Mouse (Mus musculus) liver, adult 2 months (tissue): Measurements from ENCODE around the gene Rab5c. TPM values are rescaled to one million over a fixed set of nuclear protein-coding genes. Genes with fewer than 3 reads are reported as not detected.

ENCODE experiments used
- DNase-seq: peaks from one replicate; pipeline ENCODE4 v3.0.0-alpha.2; 2011; ENCODE audit warnings: low read depth, low spot score; ENCODE audit errors: extremely low read depth
- H3K27ac ChIP-seq: fragments of 200-500 bp; replicated peaks from 2 replicates; pipeline ENCODE4 v1.5.1; 2012; ENCODE audit warnings: low read depth, mild to moderate bottlenecking, control low read depth, inconsistent platforms, low read length; ENCODE audit not compliant: insufficient read depth
- H3K27me3 ChIP-seq: fragments of 200-500 bp; 2 replicates; pipeline ENCODE4 v1.6.1; 2012; ENCODE audit warnings: mild to moderate bottlenecking, moderate library complexity, low read length, inconsistent platforms; ENCODE audit not compliant: control insufficient read depth, insufficient read depth
- H3K36me3 ChIP-seq: fragments of 200-500 bp; 2 replicates; pipeline ENCODE4 v1.6.1; 2012; ENCODE audit warnings: low read length, inconsistent platforms; ENCODE audit not compliant: control insufficient read depth, insufficient read depth
- H3K4me1 ChIP-seq: fragments of 200-500 bp; 2 replicates; pipeline ENCODE4 v1.6.1; 2011; ENCODE audit warnings: low read length; ENCODE audit not compliant: control insufficient read depth, insufficient read depth
- H3K4me3 ChIP-seq: fragments of 200-500 bp; 2 replicates; pipeline ENCODE4 v1.5.1; 2011; ENCODE audit warnings: low read depth, mild to moderate bottlenecking, control low read depth, low read length, moderate library complexity; ENCODE audit not compliant: insufficient read depth
- H3K79me2 ChIP-seq: fragments of 200-500 bp; 2 replicates; pipeline ENCODE4 v1.6.1; 2012; ENCODE audit warnings: inconsistent platforms, mild to moderate bottlenecking, low read length, moderate library complexity; ENCODE audit not compliant: control insufficient read depth, insufficient read depth
- H3K9ac ChIP-seq: fragments of 200-500 bp; 2 replicates; pipeline ENCODE4 v1.6.1; 2012; ENCODE audit warnings: low read depth, mild to moderate bottlenecking, control low read depth, inconsistent platforms, low read length
- CTCF ChIP-seq: fragments of 200-500 bp; IDR thresholded peaks from 2 replicates; pipeline ENCODE4 v1.5.1; 2011; ENCODE audit warnings: low read depth, low read length, control low read depth
- POLR2A ChIP-seq: fragments of 200-500 bp; IDR thresholded peaks from 2 replicates; pipeline ENCODE4 v1.6.1; 2011; ENCODE audit warnings: low read length, control low read depth; ENCODE audit not compliant: insufficient read depth; ENCODE audit errors: extremely low read depth
- WGBS: fragments of 180-500 bp; shearing (Covaris S2); methylation state at CpG from one replicate; pipeline ENCODE4 v1.1.7; 2018; 5-methylcytosine and 5-hydroxymethylcytosine counted together
- polyA plus RNA-seq: library from polyadenylated mRNA; depleted of rRNA; stranded (reverse); fragments of >200 nt; gene quantifications from 2 replicates; pipeline ENCODE4 v1.2.3, GENCODE M21; 2012
- total RNA-seq: library from RNA; depleted of rRNA; stranded (reverse); fragments of >200 nt; gene quantifications from 2 replicates; pipeline ENCODE4 v1.2.3, GENCODE M21; 2014

Gene Rab5c
- total and polyA plus RNA-seq, 2 experiments = 71.3 to 149 TPM

- Histone ChIP-seq H3K4me3 (no peak overlapping the region), H3K4me1 (peaks cover 30% of the 10 kb centered on the region), H3K27me3 (no peaks in the 10 kb centered on the region), H3K79me2 (peaks cover 12% of the 10 kb centered on the region; the same call in 1 of the 2 replicates), H3K9ac (no peak overlapping the region), H3K36me3 (peaks cover 11% of the 10 kb centered on the region), H3K27ac (peak overlapping the region; percentile 45)
- TF ChIP-seq POLR2A (no peak), CTCF (no peak)
- DNase-seq = no peak
- WGBS = 53% methylated on average over 8 of the region's 8 CpGs
These were observed 16.1 kb downstream of the Rab5c start for GRCm38 (mm10) chr11:100721776-100722492.

GRCm38 (mm10) chr11:100721254-100721653, 16.8 kb downstream of the Rab5c start:
- no peak for DNase-seq
- 65% methylated on average over 4 of the region's 4 CpGs for WGBS

DNA sequence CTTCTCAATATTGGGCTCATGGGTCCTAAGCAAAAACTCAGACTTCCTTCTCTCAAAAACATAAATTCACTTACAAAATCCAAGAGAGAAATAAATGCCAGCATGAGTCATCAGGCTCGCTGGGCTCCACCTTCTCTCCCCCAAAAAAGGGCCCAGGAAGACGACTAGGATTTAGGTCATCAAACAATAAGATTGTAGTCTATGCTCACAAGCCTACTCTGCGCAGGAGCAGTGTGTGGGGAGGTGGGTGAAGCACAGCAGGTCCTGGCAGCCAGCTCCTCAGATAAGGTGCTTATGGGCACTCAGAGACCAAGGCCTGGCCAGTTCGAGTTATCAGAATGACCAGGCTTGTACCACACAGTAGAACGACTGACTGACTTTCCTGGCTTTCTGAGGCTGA, 17.7 kb downstream of the Rab5c start:
- peak overlapping the region; percentile 58 for H3K27ac ChIP-seq
- H3K4me1 ChIP-seq = peaks cover 26% of the 10 kb centered on the region

More at GRCm38 (mm10) chr11:100721254-100721653, 16.8 kb downstream of the Rab5c start:
- Histone ChIP-seq H3K27me3 (no peaks in the 10 kb centered on the region), H3K4me1 (peaks cover 30% of the 10 kb centered on the region), H3K27ac (peak overlapping the region; percentile 58), H3K4me3 (no peak overlapping the region), H3K9ac (no peak overlapping the region), H3K79me2 (peaks cover 12% of the 10 kb centered on the region; the same call in 1 of the 2 replicates), H3K36me3 (peaks cover 13% of the 10 kb centered on the region)
- TF ChIP-seq POLR2A (no peak), CTCF (no peak)

GRCm38 (mm10) chr11:100719893-100720292, 18.1 kb downstream of the Rab5c start:
- DNase-seq = no peak
- peaks cover 14% of the 10 kb centered on the region for H3K36me3 ChIP-seq
- H3K27ac ChIP-seq = peak overlapping the region; percentile 58; the same call in 1 of the 2 replicates
- peaks cover 12% of the 10 kb centered on the region; the same call in 1 of the 2 replicates for H3K79me2 ChIP-seq
- no peaks in the 10 kb centered on the region for H3K27me3 ChIP-seq
- WGBS = 86% methylated on average over 11 of the region's 11 CpGs
- H3K4me1 ChIP-seq = peaks cover 21% of the 10 kb centered on the region
- H3K4me3 ChIP-seq = no peak overlapping the region
- no peak for TF ChIP-seq CTCF
- no peak for TF ChIP-seq POLR2A
- 0 out of 2 replicates have a peak overlapping the region, but pooled peaks have one; percentile 18 for H3K9ac ChIP-seq

More for the DNA sequence above, 17.7 kb downstream of the Rab5c start:
- TF ChIP-seq POLR2A = no peak
- TF ChIP-seq CTCF = no peak
- Histone ChIP-seq H3K27me3 (no peaks in the 10 kb centered on the region), H3K9ac (no peak overlapping the region), H3K4me3 (no peak overlapping the region), H3K36me3 (peaks cover 14% of the 10 kb centered on the region), H3K79me2 (peaks cover 12% of the 10 kb centered on the region; the same call in 1 of the 2 replicates)
- WGBS = 72% methylated on average over 5 of the region's 5 CpGs
- no peak for DNase-seq

- H3K79me2 ChIP-seq = peaks cover 12% of the 10 kb centered on the region; the same call in 1 of the 2 replicates
- TF ChIP-seq POLR2A (no peak), CTCF (no peak)
- H3K4me3 ChIP-seq = no peak overlapping the region
- H3K36me3 ChIP-seq = peaks cover 14% of the 10 kb centered on the region
- H3K4me1 ChIP-seq = peaks cover 15% of the 10 kb centered on the region
- DNase-seq = no peak
- no peaks in the 10 kb centered on the region for H3K27me3 ChIP-seq
- H3K27ac ChIP-seq = no peak overlapping the region
- 74% methylated on average over 3 of the region's 3 CpGs for WGBS
- no peak overlapping the region for H3K9ac ChIP-seq
These were observed 18.7 kb downstream of the Rab5c start for GRCm38 (mm10) chr11:100719312-100719711.

DNA sequence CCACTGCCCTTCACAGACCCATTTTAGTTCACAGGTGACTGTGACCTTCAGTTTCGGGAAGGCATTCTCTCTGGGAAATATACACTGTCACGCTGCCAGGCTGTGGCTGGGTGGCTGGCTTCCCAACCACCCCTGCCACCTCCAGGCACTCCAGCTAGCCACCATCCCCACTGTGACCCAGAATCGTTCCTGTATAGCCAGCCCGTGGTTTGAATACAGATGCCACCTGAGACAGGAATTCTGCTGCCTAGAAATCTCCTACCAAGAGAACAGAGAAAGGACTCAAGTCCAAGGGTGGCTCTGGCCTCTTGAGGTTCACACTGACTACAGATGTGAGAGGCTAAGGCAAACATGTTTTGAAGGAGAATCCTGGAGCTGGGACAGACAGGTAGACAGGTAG, 19.1 kb downstream of the Rab5c start:
- Histone ChIP-seq H3K9ac (no peak overlapping the region), H3K4me1 (peaks cover 13% of the 10 kb centered on the region), H3K27me3 (no peaks in the 10 kb centered on the region), H3K27ac (no peak overlapping the region), H3K4me3 (no peak overlapping the region), H3K36me3 (peaks cover 14% of the 10 kb centered on the region), H3K79me2 (peaks cover 12% of the 10 kb centered on the region; the same call in 1 of the 2 replicates)
- DNase-seq = no peak
- 85% methylated on average over 4 of the region's 4 CpGs for WGBS
- TF ChIP-seq CTCF = no peak
- no peak for TF ChIP-seq POLR2A
